Mouse (Mus musculus) layer of hippocampus, postnatal 10 days (tissue): ENCODE data around the gene Lrcol1. TPM values are rescaled to one million over a fixed set of nuclear protein-coding genes. Genes with fewer than 3 reads are reported as not detected.

ENCODE experiments used
- DNase-seq, 2 experiments: peaks; one replicate each; pipeline ENCODE4 v3.0.0; 2021; ENCODE audit warnings: low spot score in 2 of 2
- long read RNA-seq: library from polyadenylated mRNA; stranded (forward); transcript quantifications from one replicate; pipeline ENCODE4 v2.0.0, GENCODE M21; 2023
- total RNA-seq, 2 experiments: library from RNA; stranded (reverse); gene quantifications; 2 replicates each; pipeline ENCODE4 v1.2.3; 2021

Gene Lrcol1
- not detected for total RNA-seq
- long read RNA-seq = 0 reads

DNA sequence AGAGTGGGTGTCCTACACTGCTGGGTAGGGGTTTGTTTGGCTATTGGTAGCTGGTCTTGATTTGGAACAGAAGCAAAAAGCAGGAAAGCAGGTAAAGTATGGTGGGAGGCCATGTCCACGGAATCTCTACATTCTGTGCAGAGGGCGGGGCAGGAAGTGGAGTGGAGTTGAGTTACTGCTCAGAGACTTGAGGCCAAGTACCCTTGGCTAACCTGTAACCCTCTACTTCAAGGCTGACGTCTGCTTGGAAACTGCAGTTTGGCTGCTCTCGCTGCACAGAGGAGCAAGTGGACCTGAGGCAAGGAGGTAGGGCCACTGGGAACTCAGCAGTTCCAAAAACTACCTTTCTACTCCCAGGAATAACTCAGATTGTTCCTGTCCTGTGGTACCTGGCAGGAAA, at the start of gene Lrcol1:
Gene Lrcol1 (plus strand): TSS at position 207 of the 400 bp plus-strand sequence.
- DNase-seq = no peak

DNA sequence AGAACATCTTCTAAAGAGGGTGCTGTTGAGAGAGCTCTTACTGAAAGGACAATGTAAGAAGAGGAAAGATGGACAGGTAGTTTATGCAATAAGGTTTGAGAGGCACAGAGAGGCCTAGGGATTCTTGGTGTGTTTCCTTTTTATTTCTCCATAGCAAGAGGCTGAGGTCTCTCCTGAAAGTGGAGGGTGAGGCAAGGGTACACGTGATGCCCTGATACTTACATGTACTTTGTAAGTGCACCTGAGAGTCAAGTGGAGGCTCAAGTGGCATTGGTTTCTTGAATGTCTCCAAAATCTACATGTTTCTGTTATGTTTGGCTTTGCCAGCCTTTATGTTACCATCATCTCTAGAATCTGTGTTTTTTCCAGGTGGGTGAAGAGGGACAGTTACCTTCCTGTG, 47.9 kb upstream of the Lrcol1 start:
- no peak for DNase-seq

DNA sequence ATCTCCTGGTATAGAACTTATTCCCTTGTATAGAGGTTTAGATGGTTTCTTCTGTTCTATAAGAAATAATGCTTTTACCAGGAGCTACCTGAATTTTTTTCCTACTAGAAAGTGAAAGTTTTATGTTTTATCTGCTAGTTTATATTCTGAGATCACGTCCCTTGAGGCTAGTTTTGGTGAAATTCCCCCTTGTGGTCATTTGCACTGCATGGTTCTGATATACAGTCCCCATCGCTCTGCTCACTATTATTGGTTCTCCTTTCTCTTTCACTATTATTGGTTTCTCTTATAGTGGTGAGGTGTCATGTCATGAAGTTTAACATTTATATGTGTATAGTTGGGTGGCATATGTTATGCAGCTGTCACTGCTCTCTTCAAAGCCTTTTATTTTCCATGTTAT, 43.9 kb upstream of the Lrcol1 start:
- no peak for DNase-seq

DNA sequence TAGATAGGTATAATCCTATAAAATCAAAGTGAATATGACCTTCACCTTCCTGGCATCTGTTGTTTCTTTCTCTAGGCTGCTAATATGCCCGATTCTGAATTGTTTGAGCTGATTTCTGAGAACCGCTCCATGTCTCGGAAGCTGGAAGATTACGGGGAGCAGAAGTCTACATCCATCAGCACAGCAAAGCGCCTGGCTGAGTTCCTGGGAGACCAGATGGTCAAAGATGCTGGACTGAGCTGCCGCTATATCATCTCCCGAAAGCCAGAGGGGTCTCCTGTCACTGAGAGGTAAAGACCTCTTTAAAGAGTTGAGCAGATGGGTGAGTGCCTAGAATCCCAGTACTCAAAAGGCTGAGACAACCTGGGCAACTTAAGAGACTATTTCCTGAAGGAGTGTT, 35.7 kb upstream of the Lrcol1 start:
- no peak for DNase-seq

DNA sequence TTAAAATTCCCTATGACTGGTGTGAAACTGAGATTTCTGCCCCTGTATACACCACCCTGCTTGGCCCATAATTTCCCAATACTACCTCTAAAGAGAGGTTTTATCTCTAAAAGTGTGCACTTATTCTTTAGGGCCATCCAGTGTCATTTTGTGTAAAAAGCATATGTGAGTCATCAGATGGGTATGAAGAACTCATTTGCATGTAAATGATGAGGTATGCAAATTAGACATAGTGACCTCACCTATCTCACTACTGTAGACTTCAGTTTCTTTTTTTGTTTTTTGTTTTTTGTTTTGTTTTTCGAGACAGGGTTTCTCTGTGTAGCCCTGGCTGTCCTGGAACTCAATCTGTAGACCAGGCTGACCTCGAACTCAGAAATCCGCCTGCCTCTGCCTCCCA, 31.4 kb upstream of the Lrcol1 start:
- no peak for DNase-seq

DNA sequence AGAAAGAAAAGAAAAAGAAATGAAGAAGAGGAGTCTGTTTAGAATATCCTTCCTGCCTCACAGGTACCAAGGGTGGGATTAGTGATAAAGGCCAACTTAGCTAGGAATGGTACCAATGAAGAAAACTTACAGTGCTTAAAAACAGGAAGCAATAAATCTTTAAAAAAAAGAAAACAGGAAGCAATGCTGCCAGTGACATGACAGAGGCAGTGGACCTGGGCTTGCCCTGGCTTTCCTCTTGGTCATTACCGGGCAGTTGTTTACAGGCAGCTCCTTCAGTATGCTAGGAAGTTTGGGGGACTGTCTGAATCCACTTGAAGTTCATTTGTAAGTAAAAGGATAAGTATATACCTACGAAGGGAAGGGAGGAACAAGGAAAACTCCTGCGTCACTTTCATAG, 14.0 kb upstream of the Lrcol1 start:
- DNase-seq = no peak

DNA sequence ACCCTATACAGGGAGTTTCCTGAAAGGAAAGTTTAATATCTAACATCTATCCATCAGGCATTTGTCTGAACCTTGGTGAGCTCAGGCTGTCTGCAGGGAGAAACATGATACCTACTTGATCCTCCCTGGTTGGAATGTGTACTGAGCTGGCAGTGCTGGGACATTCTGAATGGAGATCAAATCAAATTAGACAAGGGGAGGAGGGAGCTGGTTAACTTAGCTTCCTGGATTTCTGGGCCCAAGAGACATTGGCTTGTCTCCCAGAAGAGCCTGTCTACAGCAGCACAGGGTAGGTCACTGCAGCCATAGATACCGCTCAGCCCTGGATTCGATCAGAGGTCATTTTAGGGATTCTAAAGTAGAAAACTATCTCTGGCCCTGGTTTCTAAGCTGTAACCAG, 5.7 kb upstream of the Lrcol1 start:
- DNase-seq = no peak

DNA sequence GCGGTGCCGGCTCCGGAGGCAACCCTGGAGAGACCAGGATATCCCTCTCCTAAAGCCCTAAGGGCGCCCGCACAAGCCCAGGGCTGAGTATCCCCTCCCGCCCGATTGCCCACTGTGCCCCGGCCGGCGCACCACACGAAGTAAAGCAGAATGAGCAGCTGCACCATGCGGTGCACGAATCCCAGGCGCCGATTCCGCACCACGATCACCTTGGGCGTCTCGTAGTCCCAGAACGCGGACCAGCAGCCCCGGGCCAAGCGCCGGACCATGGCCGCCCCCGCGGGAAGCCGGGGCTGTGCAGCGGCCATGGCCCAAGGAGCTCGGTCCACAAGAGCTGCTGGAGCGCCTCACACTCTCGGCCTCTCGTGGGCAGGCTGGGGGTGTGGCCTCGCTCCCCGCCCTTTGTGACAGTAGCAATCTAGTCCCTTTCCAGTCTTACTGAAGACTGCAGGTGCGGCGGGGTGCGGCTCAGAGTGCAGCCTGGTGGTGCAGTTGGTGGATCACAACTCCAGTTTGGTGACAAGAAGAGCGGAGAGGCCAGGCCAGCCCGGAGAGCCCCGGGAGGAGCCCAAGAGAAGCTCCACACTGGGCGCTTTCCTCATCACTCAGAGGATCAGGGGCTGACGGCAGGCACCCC, 1.8 kb upstream of the Lrcol1 start, which contains the start of gene P2rx2:
Gene P2rx2 (minus strand): TSS at position 565 of the 637 bp plus-strand sequence.
- peak; percentile 19 to 28 for DNase-seq

DNA sequence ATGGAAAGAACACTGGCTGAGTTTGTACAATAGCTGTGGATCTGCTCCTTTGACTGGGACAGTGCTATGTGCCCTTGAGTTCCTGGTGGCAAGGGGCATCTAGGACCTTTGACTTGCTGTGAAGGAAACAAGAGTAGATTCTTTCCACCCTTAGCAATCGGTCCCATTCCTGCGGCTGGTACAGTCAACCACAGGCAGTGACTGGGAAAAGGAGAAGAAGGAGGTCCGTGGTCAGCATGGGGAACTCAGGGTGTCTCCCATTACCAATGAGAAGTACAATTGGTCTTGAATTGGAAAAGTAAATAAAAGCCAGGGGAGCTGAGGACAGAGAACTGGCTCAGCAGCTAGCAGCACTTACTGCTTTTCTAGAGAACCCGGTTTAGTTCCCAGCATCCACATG, 1.0 kb downstream of the Lrcol1 start:
- DNase-seq = no peak

DNA sequence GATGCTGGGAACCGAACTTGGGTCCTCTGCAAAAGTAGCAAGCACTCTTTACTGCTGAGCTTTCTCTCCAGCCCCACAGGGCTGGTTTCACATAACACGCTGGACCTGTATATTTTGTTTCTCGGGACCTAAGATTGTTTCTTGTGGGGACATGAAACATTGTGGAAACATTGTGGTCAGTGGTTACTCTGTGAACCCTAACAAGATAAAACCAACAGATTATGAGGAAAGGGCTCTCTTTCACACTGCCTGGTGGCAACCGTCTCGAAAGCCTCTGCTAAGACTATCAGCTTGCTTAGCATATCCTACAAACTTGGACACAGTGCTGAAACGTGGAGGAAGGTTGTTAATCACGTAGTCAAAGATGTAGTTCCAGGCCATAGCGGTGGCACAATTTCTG, 2.5 kb downstream of the Lrcol1 start:
- no peak for DNase-seq

DNA sequence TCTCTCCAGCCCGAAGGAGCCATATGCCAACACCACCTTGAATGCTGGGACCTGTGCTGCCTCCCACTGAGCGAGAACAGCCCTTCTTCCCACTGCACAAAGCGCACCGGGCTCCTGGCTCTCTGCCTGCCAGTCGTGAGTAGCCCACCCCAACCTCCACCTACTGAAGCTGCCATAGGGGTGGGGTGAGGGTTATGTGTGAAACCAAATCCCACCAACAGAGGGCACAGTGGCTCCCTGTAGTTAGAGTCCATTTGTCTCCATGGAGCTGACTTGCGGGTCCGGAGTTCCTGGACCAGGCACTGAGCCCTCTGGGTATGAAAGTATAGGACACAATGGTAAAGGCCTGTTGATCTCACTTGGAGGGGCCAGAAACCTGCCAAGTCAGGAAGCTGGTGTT, 10.2 kb downstream of the Lrcol1 start:
- peak; percentile 50 to 59 for DNase-seq

DNA sequence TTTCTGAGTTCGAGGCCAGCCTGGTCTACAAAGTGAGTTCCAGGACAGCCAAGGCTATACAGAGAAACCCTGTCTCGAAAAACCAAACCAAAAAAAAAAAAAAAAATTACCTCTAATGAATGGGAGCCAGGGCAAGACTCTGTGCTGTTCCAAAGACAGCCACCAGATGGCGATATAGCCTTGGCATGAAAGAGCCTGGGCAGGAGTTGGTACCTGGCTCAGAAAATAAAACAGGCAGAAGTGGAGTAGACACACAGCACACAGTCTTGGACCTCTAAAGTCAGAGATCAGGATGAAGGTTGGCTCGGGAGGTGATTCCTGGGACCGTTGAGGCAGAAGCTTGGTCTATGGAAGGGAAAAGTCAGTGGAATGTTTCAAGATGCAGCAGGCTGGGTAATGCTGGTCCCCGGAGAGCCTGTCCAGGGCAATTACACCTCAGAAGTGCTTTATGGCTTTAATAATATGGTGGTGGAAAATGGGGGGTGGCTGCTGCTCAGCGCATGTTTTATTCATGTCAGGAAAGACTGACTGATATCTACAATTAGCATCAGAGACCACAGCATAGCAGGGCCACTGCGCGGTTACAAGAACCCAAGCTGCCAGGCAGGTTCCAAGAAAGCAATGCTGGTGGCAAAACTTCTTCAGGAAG, 13.1 kb downstream of the Lrcol1 start:
- peak; percentile 91 for DNase-seq

DNA sequence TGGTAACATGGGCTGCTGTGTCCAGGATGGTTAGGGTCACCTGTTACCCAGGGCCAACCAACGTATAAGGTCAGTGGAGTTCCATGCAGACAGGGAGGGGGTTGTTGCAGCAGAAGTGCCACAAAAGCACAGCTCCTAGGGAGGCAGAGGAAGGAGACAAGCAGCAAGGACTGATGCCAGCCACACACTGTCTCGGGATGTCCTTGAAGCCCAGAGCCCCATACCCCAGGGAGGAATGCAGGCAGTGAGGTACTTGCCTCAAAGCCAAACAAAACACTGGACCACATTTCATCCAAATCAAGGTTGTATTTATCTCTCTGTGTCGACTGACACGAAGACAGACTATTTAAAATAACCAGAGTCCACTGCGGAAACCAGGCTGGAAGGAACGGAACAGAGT, 16.9 kb downstream of the Lrcol1 start:
- no peak for DNase-seq

DNA sequence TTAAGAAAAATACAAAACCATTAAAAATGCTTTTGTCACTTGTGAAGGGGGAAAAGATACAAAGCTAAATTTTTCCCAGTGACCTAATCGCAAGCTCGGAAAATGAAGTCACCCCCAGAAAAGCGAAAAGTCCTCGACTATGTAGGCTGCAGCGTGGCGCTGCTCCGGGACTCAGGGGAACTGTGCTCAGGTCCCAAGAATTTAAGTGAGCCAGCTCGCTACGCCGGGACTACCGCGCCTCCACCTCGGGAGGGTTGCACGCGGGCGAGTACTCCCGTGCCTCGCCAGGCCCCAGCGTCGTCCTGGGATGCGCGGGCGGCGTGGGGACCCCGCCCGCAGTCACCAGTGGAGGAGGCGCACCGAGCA, 18.3 kb downstream of the Lrcol1 start:
- no peak for DNase-seq

DNA sequence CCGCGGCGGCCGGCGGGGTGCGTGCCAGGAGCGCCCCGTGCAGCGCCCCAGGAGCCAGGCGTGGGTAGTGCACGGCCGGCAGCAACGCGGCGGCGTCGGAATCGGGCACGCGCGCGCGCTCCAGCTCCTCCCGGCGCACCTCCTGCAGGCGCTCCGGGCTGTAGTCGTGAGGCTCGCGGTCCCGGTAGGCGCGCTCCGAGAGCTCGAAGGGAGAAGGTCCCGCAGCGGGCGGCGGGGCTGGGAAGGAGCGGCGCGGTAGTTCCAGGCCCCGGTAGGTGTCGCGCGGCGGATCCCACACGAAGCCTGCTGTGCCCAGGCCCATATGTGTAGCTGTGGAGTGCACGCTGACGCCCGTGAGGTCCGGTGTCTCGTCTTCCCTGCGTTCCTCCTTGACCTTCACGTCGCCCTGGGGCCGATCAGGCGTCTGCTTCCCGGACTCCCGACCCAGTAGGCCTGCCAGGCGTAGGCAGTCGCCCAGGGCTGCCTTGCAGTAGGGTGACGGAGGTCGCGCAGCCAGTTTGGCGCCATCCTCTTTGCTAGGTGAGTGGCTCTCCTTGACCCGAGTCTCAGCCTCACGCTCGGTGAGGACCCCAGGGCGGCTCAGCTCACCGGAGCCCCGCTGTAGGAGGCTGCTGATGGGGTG, 18.8 kb downstream of the Lrcol1 start:
- peak; percentile 74 to 86 for DNase-seq

DNA sequence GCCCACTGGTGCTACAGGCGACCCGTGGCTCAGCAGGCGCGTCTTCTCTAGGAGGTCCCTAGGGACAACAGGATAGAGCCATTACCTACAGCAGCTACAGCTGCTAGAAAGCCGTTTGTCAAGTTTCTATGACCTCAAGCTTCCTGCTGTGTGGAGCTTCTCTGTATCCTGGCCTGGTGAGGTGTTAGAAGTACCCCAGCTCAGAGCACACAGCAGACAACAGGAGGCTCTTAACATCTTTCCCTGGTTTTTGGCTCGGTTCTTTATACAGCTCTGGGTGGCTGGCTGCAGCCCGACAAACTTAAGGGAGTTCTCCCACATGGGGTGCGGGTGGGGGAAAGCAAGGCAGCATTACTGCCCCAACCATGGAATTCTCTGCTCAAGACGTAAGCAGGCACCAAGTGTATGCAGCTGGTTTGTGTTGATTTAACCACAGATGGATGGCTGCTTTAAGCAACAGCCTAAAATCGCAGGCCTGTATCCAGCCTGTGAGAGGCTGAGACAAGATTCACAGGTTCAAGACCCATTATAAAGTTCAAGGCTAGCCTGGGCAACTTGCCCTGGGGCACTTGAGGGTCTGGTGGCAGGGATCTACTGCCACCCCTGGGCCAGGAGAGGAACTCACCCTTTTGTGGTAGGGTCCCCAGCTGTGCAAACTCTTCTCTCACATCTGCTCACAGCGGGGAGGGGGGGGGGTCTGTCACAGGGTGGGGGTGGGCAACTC, 19.5 kb downstream of the Lrcol1 start:
- no peak for DNase-seq

DNA sequence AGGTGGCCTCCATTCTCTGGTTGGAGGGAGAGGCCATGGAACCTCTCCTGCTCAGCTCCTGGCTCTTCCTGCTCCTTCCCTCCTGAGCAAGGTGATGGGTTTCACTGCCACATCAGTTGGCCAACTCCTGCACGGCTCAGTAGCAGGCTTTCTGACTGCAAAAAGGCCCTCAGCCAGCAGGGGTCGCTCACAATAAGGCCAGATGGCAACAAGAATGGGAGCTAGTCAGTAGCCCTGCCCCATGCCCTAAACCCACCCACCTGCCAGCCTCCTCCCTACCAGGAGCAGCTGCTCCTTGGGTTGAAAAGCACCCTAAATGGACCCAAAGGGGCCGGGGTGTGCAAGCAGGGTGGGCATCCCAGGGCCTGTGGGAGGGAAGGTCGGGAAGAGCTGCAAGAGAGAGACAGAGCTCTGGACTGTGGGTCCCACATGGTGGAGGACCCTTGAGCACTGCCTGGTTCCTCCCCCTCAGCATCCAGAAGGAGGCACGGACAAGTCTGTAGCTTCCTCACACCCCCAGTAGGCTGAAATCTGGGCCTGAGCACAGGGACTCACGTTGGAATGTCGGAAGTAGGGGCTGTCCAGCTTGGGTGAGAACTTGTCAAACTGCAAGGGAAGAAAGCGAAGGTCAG, 32.4 kb downstream of the Lrcol1 start:
- peak; percentile 88 to 89 for DNase-seq

DNA sequence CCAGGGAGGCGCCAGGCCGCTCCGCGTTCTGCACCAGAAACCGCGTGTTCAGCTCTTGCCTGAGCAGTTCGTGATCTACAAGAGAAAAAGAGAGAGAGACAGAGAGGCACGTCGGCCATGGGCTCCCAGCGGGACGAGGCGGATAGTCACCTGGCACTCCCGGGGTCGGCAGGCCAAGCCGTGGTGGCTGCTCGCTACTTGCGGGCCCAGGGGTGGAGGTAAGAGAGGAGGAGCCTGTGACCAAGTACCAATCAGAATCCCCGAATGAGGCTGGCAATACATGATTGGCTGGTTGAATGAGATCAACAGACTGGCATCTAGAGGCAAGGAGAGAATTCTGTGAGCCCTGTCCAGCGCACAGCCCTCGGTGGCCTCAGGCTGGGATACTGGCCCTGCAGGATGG, 33.7 kb downstream of the Lrcol1 start:
- DNase-seq = no peak

DNA sequence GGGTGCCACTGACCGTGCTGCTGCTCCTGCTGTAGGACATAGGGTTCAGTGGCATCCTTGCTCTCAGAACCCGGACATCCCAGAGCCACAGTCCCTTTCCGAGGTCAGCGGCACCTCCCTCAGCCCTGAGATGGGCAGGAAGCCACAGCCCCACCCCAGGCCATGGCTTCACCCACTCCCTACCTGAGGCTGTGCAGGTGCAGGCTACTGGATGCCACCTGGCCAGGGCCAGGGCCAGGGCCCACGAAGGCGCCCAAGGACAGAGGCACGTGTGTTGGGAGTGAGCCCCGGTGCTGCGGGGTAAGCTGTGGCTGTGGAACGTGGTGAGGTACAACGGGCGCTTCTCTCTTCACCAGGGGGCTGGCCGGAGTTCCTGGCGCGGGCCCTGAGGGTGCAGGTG, 34.6 kb downstream of the Lrcol1 start:
- DNase-seq = no peak

DNA sequence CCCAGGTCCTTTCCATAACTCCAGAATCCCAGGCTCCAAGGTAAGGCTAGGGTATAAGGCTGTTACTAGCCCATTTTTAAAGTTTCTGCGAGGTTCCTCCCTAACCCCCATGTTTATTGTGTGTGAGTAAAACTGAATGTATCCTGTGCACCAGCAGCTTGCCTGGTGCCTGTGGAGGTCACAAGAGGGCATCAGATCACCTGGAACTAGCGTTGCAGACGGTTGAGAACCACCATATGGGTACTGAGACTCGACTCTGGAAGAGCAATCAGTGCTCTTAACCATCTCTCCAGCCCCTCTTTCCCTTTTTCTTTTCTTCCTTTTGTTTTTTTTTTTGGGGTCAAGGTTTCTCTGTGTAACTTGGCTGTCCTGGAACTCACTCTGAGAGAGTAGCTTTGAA, 35.3 kb downstream of the Lrcol1 start:
- DNase-seq = no peak

DNA sequence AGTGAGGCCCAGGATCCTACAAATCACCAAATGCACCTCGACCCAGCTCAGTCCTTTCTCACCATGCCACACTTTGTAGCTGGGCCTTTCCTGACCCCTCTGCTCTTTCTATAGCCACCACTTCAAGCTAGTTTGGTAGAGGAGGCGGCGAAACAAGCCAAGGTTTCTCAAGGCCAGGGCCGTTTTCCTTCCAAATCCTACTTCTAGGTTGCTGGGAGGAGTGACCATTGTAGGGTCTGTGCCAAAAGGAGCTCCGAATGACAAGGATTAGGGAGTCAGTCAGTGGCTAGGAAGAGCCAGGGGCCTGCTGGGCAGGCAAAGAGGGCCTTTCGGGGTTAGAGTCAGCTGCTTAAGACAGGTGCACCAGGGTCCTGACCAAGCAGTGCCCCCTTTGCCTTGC, 40.0 kb downstream of the Lrcol1 start:
- DNase-seq = no peak

DNA sequence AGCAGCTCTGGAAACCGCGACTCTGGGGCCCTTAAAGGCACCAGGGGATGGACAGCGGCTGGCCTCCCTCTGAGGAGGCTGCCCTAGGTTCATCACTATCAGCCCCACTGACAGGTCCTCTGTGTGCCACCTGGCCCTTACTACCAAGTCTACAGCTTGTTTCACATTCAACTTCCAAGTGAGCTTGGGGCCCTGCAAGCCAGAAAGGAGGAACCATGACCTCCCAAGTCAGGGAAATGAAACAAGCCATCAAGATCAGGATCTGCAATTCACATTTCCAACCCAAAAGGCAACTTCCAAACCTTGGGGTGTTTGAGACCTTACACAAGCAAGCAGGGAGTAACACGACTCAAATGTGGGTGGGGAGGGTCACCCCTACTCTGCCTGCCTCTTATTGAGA, 40.7 kb downstream of the Lrcol1 start:
- no peak for DNase-seq
